Mouse (Mus musculus) embryonic facial prominence, embryonic 14.5 days (tissue): ENCODE data around the gene Tspan31. TPM values are rescaled to one million over a fixed set of nuclear protein-coding genes. Genes with fewer than 3 reads are reported as not detected.

Experiments used
- ATAC-seq: fragments of 200-750 bp; cut with Nextera tagmentation; 2 replicates; pipeline ENCODE4 v1.8.0; 2017; ENCODE audit warnings: low read depth, moderate number of reproducible peaks, moderate TSS enrichment
- DNase-seq: peaks from one replicate; pipeline ENCODE4 v3.0.0-alpha.2; 2015; ENCODE audit warnings: low spot score
- H3K27ac ChIP-seq: fragments of 300-500 bp; sonication (generic); replicated peaks from 2 replicates; pipeline ENCODE4 v1.5.1; 2014; ENCODE audit warnings: low read depth, mild to moderate bottlenecking, low read length, moderate library complexity
- H3K27me3 ChIP-seq: fragments of 300-500 bp; sonication (generic); replicated peaks from 2 replicates; pipeline ENCODE4 v1.6.1; 2014; ENCODE audit warnings: low read length; ENCODE audit not compliant: control insufficient read depth, insufficient read depth
- H3K36me3 ChIP-seq: fragments of 300-500 bp; sonication (generic); 2 replicates; pipeline ENCODE4 v1.6.1; 2014; ENCODE audit warnings: low read length, mixed read lengths; ENCODE audit not compliant: control insufficient read depth, insufficient read depth
- H3K4me1 ChIP-seq: fragments of 300-500 bp; sonication (generic); 2 replicates; pipeline ENCODE4 v1.6.1; 2014; ENCODE audit warnings: antibody characterized with exemption, low read length; ENCODE audit not compliant: control insufficient read depth, insufficient read depth
- H3K4me2 ChIP-seq: fragments of 300-500 bp; sonication (generic); 2 replicates; pipeline ENCODE4 v1.6.1; 2014; ENCODE audit warnings: low read depth, mild to moderate bottlenecking, low read length, moderate library complexity, mixed read lengths
- H3K4me3 ChIP-seq: fragments of 300-500 bp; sonication (generic); 2 replicates; pipeline ENCODE4 v1.5.1; 2014; ENCODE audit warnings: low read depth, mild to moderate bottlenecking, low read length
- H3K9ac ChIP-seq: fragments of 300-500 bp; sonication (generic); 2 replicates; pipeline ENCODE4 v1.6.1; 2014; ENCODE audit warnings: low read depth, mild to moderate bottlenecking, low read length, moderate library complexity, mixed read lengths
- H3K9me3 ChIP-seq: fragments of 300-500 bp; sonication (generic); 2 replicates; pipeline ENCODE4 v1.6.1; 2016; ENCODE audit warnings: low read length; ENCODE audit not compliant: control insufficient read depth
- WGBS: fragments of 180-500 bp; shearing (Covaris S2); extraction: QIAGEN DNeasy Blood & Tissue Kit; methylation state at CpG from one replicate; pipeline ENCODE4 v1.1.7; 2014; 5-methylcytosine and 5-hydroxymethylcytosine counted together
- polyA plus RNA-seq: library from polyadenylated mRNA; unstranded; fragments of >200 nt; fragmentation: Nextera tagmentation; extraction: Ambion mirVana; gene quantifications from 2 replicates; pipeline ENCODE4 v1.2.1, GENCODE M21; 2014

The Tspan31 gene
- polyA plus RNA-seq, 1 experiment from 2014 or later: 51.8 TPM

DNA sequence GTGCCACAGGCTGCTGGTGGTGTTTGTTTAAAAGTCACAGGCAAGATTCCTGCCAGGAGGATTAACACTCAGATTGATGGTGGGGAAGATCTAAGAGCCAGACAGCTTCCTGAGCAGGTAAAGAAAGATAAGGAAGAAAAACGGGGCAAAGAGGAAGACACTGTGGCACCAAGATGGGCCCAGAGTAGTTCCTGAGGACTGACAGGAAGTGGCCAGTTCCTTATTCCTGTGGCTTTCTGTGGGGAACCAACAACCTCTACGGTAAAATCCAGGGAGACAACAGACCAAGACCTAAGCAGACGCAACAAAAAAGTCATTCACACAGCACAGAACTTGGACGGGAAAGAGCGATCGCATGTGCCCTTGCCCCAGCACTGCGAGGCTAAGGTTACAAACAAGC is 33.6 kb upstream of the Tspan31 start:
- no peak overlapping the region for H3K4me2 ChIP-seq
- no peak overlapping the region for H3K27ac ChIP-seq
- no peaks in the 10 kb centered on the region for H3K4me1 ChIP-seq
- no peak for ATAC-seq
- no peak overlapping the region for H3K9ac ChIP-seq
- peaks cover 34% of the 10 kb centered on the region for H3K36me3 ChIP-seq
- H3K9me3 ChIP-seq: no peaks in the 10 kb centered on the region
- WGBS: 70% methylated on average over 7 of the region's 7 CpGs
- H3K4me3 ChIP-seq: no peak overlapping the region
- H3K27me3 ChIP-seq: no peaks in the 10 kb centered on the region
- no peak for DNase-seq

DNA sequence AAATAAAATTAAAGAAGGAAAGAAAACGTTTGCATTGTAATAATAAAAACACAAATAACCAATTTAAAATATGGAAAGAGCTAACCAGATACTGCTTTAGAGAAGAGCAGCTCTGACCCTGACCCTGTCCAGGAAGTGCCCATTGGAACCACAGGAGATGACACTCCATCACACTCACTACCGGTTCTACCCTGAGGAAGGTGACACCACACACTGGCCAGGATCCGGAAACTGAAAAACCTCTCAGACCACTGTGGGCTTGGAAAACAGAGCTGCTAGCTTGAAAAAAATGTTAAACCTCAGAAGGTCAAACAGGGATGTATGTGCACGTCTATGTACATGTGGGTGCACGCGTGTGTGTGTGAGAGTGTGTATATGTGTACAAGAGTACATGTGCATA is 31.1 kb upstream of the Tspan31 start:
- WGBS: 78% methylated on average over 6 of the region's 6 CpGs
- DNase-seq (no peak), ATAC-seq (no peak)
- H3K9ac ChIP-seq: no peak overlapping the region
- H3K4me3 ChIP-seq: no peak overlapping the region
- H3K36me3 ChIP-seq: peaks cover 39% of the 10 kb centered on the region
- H3K27me3 ChIP-seq: no peaks in the 10 kb centered on the region
- no peak overlapping the region for H3K4me2 ChIP-seq
- no peaks in the 10 kb centered on the region for H3K9me3 ChIP-seq
- H3K4me1 ChIP-seq: no peaks in the 10 kb centered on the region
- H3K27ac ChIP-seq: no peak overlapping the region

DNA sequence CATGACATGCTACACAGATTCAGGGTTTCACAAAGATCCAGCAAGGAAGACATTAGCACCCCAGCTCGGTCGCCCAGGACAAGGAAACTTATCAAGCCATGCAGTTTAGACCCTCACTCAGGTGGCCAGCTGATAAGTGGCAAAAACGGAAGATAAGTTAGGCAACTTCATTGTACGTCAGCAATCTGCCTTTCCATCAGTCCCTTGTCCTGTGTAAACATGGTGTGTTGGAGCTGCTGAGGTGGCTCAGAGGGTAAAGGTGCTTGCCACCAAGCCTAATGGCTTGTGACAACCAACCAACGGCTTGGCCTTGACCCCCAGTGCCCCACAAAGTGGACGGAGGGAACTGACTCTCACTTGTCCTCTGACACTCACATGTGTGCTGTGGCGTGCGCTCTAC is 30.4 kb upstream of the Tspan31 start:
- no peaks in the 10 kb centered on the region for H3K4me1 ChIP-seq
- no peak overlapping the region for H3K9ac ChIP-seq
- no peaks in the 10 kb centered on the region for H3K9me3 ChIP-seq
- ATAC-seq (no peak), DNase-seq (no peak)
- 81% methylated on average over 8 of the region's 8 CpGs for WGBS
- no peak overlapping the region for H3K4me3 ChIP-seq
- peaks cover 38% of the 10 kb centered on the region for H3K36me3 ChIP-seq
- H3K4me2 ChIP-seq: no peak overlapping the region
- no peaks in the 10 kb centered on the region for H3K27me3 ChIP-seq
- no peak overlapping the region for H3K27ac ChIP-seq

DNA sequence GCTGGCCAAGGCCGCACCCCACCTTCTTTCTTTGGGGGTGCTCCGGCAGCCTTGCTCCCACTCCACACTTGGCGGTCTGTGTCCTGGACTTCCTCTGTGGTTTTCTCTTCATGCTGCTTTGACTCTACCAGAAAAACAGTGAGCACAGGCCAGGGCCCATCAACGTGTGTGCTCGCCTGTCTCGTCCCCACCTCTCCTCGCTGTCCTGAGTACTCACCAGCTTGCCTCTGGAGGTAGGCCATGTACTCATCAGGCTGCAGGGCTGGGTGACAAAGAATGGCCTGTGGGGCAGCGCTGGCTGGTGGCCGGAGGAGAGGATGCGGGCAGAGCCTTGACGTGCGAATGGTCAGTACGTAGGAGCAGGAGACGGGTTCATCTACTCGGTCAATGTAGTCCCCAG is 29.8 kb upstream of the Tspan31 start:
- H3K9me3 ChIP-seq: no peaks in the 10 kb centered on the region
- H3K27ac ChIP-seq: no peak overlapping the region
- peaks cover 42% of the 10 kb centered on the region for H3K36me3 ChIP-seq
- DNase-seq (no peak), ATAC-seq (no peak)
- H3K4me3 ChIP-seq: no peak overlapping the region
- H3K4me1 ChIP-seq: no peaks in the 10 kb centered on the region
- H3K4me2 ChIP-seq: no peak overlapping the region
- 91% methylated on average over 15 of the region's 15 CpGs for WGBS
- no peaks in the 10 kb centered on the region for H3K27me3 ChIP-seq
- H3K9ac ChIP-seq: no peak overlapping the region

DNA sequence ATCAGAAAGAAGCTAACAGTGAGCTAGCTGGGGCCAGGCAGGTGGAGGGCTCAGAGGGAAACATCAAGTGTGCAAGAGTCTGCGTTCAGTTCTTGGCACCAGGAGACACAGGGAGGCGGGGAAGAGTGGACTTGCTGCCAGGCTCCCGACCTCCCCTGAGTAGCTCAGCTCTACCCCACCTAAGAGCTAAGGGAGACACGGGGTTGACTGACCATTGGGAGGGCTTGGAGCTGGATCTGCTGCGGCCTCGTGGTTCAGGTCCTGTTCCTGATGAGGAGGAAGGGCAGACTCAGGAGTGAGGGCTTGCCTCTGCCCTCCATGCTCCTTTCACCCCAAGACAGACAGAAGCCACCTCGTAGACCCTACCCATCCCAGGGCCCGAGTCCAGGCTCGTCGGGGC is 29.1 kb upstream of the Tspan31 start:
- Histone ChIP-seq H3K36me3 (peaks cover 42% of the 10 kb centered on the region), H3K9me3 (no peaks in the 10 kb centered on the region), H3K4me3 (no peak overlapping the region), H3K9ac (no peak overlapping the region), H3K4me1 (no peaks in the 10 kb centered on the region), H3K27me3 (no peaks in the 10 kb centered on the region), H3K4me2 (no peak overlapping the region), H3K27ac (no peak overlapping the region)
- ATAC-seq: no peak
- 84% methylated on average over 10 of the region's 10 CpGs for WGBS
- no peak for DNase-seq

DNA sequence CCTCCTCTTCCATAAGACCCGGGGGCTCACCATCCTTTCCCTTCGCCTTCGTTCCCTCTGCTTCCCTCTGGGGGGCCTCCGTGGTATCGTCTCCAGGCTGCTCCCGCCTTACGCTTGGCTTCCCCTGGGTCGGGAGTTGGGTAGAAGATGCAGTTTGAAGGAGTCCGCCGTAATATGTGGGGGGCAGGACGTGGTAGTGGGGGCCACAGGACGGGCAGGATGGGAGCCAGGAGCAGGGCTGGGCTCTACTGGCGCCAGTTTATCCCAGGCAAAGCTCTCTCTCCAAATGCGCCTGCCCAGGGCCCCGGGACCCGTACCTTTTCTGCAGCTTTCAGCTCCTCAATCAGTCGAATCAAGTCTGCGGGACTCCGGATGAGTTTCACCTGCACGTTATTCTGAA is 28.4 kb upstream of the Tspan31 start:
- WGBS: 77% methylated on average over 20 of the region's 20 CpGs
- Histone ChIP-seq H3K36me3 (peaks cover 42% of the 10 kb centered on the region), H3K27ac (no peak overlapping the region), H3K4me1 (no peaks in the 10 kb centered on the region), H3K4me3 (no peak overlapping the region), H3K9me3 (no peaks in the 10 kb centered on the region), H3K9ac (no peak overlapping the region), H3K27me3 (no peaks in the 10 kb centered on the region), H3K4me2 (no peak overlapping the region)
- no peak for DNase-seq
- no peak for ATAC-seq

DNA sequence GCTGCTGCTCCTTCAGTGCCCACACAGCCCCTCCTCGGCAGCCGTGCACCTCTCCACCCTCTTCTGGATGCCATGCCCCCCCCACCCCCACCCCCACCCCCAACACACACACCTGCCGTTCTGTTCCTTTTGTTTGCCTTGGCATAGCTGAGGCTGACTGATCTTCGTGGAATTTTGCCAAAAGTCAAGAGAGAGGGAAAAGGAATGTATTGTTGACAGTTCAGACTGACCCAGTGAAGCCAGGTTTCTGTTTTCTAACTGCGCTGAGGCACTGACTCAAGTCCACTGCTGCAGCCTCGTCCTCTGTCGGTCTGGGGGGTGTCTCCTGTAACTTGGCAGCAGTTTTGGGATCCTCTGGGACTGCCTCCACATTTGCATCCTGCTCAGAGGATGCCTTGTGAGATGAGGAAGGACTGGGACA is 24.3 kb upstream of the Tspan31 start:
- peak; percentile 65 for DNase-seq
- peak; percentile 19 for ATAC-seq
- H3K9me3 ChIP-seq: no peaks in the 10 kb centered on the region
- H3K4me3 ChIP-seq: no peak overlapping the region
- 27% methylated on average over 7 of the region's 7 CpGs for WGBS
- H3K27ac ChIP-seq: no peak overlapping the region
- H3K9ac ChIP-seq: no peak overlapping the region
- peaks cover 41% of the 10 kb centered on the region for H3K27me3 ChIP-seq
- peaks cover 30% of the 10 kb centered on the region for H3K36me3 ChIP-seq
- peaks cover 13% of the 10 kb centered on the region for H3K4me1 ChIP-seq
- H3K4me2 ChIP-seq: no peak overlapping the region

DNA sequence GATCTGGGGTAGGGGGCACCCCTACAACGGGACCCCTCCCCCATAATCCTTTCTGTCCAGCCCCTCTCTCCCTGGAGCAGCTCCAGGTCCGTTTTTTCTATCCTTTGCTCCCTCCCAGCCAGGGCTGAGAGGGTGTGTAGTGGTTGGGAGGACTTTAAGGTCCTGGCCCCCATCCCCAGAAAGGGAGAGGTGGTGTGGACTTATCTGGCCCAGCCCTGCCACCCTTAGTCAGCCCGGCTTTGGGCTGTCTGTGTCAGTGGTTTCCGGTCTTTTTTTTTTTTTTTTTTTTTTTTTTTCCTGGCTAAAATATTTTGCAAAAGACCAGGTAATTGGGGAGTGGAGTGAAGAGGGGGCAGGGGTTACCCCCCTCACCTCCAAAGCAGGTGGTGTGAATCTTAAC is 22.7 kb upstream of the Tspan31 start:
- no peak for ATAC-seq
- no peak overlapping the region for H3K4me2 ChIP-seq
- WGBS: 56% methylated on average over 4 of the region's 4 CpGs
- peaks cover 53% of the 10 kb centered on the region for H3K27me3 ChIP-seq
- H3K4me3 ChIP-seq: no peak overlapping the region
- no peak overlapping the region for H3K27ac ChIP-seq
- no peaks in the 10 kb centered on the region for H3K9me3 ChIP-seq
- no peak overlapping the region for H3K9ac ChIP-seq
- peaks cover 13% of the 10 kb centered on the region for H3K4me1 ChIP-seq
- DNase-seq: no peak
- peaks cover 17% of the 10 kb centered on the region for H3K36me3 ChIP-seq

DNA sequence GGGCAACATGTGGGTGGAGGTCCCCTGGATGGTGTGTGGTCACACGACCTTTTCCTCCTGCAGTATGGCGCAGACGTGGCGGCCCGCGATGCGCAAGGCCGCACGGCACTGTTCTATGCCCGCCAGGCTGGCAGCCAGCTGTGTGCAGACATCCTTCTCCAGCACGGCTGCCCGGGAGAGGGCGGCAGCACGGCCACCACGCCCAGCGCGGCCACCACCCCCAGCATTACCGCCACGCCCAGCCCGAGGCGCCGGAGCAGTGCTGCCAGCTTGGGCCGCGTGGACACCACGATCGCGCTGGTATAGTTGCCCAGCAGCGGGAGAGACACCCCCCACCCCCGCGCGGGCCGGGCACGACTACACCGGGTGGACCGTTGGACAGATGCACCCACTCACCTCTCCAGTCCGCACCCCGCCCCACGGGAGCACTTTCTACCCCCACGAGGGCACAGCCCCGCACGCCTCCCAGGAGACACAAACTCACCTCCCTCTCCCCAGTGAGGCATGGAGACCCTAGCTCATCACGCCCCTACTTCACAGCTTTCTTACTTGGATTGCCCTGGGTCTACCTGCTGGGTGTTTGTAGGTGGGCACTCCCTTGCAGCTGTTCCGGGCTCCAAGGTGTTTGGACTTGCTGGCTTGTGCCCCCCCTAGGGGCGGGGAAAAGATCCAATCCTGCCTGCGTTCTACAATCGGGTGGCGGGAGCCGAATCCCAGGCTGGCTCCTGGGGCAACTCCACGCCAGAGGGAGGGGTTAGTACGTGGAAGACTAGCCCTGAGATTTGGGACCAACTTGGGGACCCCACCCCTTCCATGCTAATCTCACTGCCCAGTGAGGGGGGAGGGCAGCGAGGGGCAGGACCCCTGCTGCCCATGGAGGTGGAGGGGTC is 21.7 kb upstream of the Tspan31 start:
- H3K27me3 ChIP-seq: peaks cover 60% of the 10 kb centered on the region
- peak; percentile 30; the same call in 1 of the 2 replicates for ATAC-seq
- peak overlapping the region; percentile 40 for H3K9ac ChIP-seq
- H3K9me3 ChIP-seq: no peaks in the 10 kb centered on the region
- WGBS: 4% methylated on average over 23 of the region's 51 CpGs
- H3K27ac ChIP-seq: no peak overlapping the region
- peak overlapping the region; percentile 52 for H3K4me2 ChIP-seq
- DNase-seq: peak; percentile 47
- H3K36me3 ChIP-seq: 0 out of 2 replicates have a peak, but pooled peaks cover 13% of the 10 kb centered on the region
- H3K4me3 ChIP-seq: peak overlapping the region; percentile 33
- H3K4me1 ChIP-seq: peaks cover 13% of the 10 kb centered on the region
